Mouse (Mus musculus): ENCODE measurements around the gene Szt2.

- TF ChIP-seq POLR2A (IDR thresholded peaks at IDR 0.05; ENCODE audit: low read depth, low read length), result no peak
- TF ChIP-seq CTCF (IDR thresholded peaks at IDR 0.05; ENCODE audit: borderline replicate concordance, insufficient read depth, low read length), result no peak
Observed at GRCm38 (mm10) chr4:118417112-118417797, 8.2 kb upstream of the Szt2 start.

Data from embryonic fibroblast, embryonic 13.5 days (primary cell).